Mouse (Mus musculus) hindbrain, embryonic 12.5 days (tissue): ENCODE measurements around the gene Them5. TPM values are rescaled to one million over a fixed set of nuclear protein-coding genes. Genes with fewer than 3 reads are reported as not detected.

Source experiments
- ATAC-seq: fragments of 200-750 bp; cut with Nextera tagmentation; 2 replicates; pipeline ENCODE4 v1.8.0; 2017; ENCODE audit warnings: moderate TSS enrichment; ENCODE audit not compliant: low FRiP score
- H3K27ac ChIP-seq: fragments of 300-500 bp; sonication (generic); 2 replicates; pipeline ENCODE4 v1.5.1; 2016; ENCODE audit warnings: mild to moderate bottlenecking
- H3K27me3 ChIP-seq: fragments of 300-500 bp; sonication (generic); 2 replicates; pipeline ENCODE4 v1.6.1; 2016; ENCODE audit warnings: mild to moderate bottlenecking
- H3K36me3 ChIP-seq: fragments of 300-500 bp; sonication (generic); 2 replicates; pipeline ENCODE4 v1.6.1; 2016; ENCODE audit warnings: mild to moderate bottlenecking
- H3K4me1 ChIP-seq: fragments of 300-500 bp; sonication (generic); 2 replicates; pipeline ENCODE4 v1.6.1; 2016
- H3K4me2 ChIP-seq: fragments of 300-500 bp; sonication (generic); replicated peaks from 2 replicates; pipeline ENCODE4 v1.6.1; 2016; ENCODE audit warnings: mild to moderate bottlenecking
- H3K4me3 ChIP-seq: fragments of 300-500 bp; sonication (generic); 2 replicates; pipeline ENCODE4 v1.5.1; 2016; ENCODE audit warnings: mild to moderate bottlenecking
- H3K9ac ChIP-seq: fragments of 300-500 bp; sonication (generic); 2 replicates; pipeline ENCODE4 v1.6.1; 2016; ENCODE audit warnings: mild to moderate bottlenecking, moderate library complexity
- H3K9me3 ChIP-seq: fragments of 300-500 bp; sonication (generic); replicated peaks from 2 replicates; pipeline ENCODE4 v1.6.1; 2016; ENCODE audit warnings: mild to moderate bottlenecking
- WGBS: fragments of 180-500 bp; shearing (Covaris S2); methylation state at CpG from one replicate; pipeline ENCODE4 v1.1.7; 2016; 5-methylcytosine and 5-hydroxymethylcytosine counted together
- polyA plus RNA-seq: library from polyadenylated mRNA; unstranded; fragments of >200 nt; fragmentation: Nextera tagmentation; extraction: Ambion mirVana; gene quantifications from 2 replicates; pipeline ENCODE4 v1.2.1, GENCODE M21; 2016

Gene Them5
- polyA plus RNA-seq, result not detected in 2 replicates

DNA sequence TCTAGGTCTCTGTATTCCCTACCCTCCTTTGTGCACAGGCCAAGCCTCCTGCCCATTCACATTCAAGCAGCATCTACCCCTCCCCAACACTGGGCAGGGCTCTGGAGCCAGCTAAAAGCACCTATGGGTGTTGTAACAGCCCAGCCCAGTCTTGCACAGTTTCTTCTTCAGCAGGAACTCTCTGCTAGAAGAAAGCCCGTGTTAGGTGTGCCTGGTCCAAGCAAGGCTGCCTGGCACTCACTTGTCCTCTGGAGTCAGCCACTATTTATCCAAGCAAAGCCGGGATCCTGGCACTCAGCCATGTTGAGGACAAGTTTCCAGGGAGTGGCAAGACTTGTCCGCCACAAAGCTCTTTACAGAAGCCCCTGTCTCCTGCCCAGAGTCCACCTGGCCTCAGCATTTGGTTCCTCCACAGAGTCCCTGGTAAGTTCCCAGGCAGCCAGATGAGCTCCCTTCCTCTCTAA lies at the start of gene Them5:
Gene Them5, plus strand, starts transcription at position 141 of the 464 bp plus-strand sequence.
- no peak within 1 kb of the TSS for H3K27ac ChIP-seq
- H3K9me3 ChIP-seq, result no peaks in the 10 kb centered on the region
- H3K36me3 ChIP-seq, result no peaks in the 10 kb centered on the region
- H3K4me3 ChIP-seq, result no peak within 1 kb of the TSS
- H3K4me2 ChIP-seq, result no peak within 1 kb of the TSS
- no peaks in the 10 kb centered on the region for H3K4me1 ChIP-seq
- H3K9ac ChIP-seq, result no peak within 1 kb of the TSS
- H3K27me3 ChIP-seq, result no peaks in the 10 kb centered on the region
- ATAC-seq, result no peak
- 61% methylated on average over 3 of the region's 3 CpGs for WGBS

DNA sequence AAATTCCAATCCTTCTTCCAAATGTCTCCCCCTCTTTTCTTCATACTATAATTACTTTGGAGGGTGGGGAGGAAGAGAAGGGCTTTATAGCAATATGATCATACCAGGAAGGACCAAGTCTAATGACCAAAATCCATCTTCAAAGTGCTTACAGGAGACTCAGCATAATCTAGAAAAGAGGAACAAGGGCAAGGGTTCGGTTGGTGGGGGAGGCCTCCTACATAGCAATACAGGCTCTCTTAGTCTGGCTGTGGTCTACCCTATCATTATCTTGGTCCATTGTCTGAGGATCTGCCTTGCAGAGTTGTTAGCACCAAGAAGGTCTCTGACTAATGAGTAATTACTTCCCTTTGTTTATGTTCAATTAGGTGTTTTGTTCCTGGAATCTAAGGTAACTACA lies 36.4 kb upstream of the Them5 start:
- no peak overlapping the region for H3K9ac ChIP-seq
- peaks cover 3% of the 10 kb centered on the region; the same call in 1 of the 2 replicates for H3K4me1 ChIP-seq
- no peaks in the 10 kb centered on the region for H3K36me3 ChIP-seq
- no peak overlapping the region for H3K4me2 ChIP-seq
- no peak for ATAC-seq
- no peaks in the 10 kb centered on the region for H3K9me3 ChIP-seq
- 77% methylated on average over 1 of the region's 1 CpGs for WGBS
- no peak overlapping the region for H3K27ac ChIP-seq
- no peaks in the 10 kb centered on the region for H3K27me3 ChIP-seq
- H3K4me3 ChIP-seq, result no peak overlapping the region

GRCm38 (mm10) chr3:94306975-94307374 lies 34.9 kb upstream of the Them5 start:
- H3K4me2 ChIP-seq, result no peak overlapping the region
- H3K9ac ChIP-seq, result no peak overlapping the region
- no peak overlapping the region for H3K4me3 ChIP-seq
- no peak overlapping the region for H3K27ac ChIP-seq
- ATAC-seq, result no peak
- no peaks in the 10 kb centered on the region for H3K27me3 ChIP-seq
- peaks cover 8% of the 10 kb centered on the region; the same call in 1 of the 2 replicates for H3K4me1 ChIP-seq
- H3K9me3 ChIP-seq, result no peaks in the 10 kb centered on the region
- H3K36me3 ChIP-seq, result no peaks in the 10 kb centered on the region

- H3K4me1 ChIP-seq, result peaks cover 8% of the 10 kb centered on the region; the same call in 1 of the 2 replicates
- WGBS, result 3% methylated on average over 47 of the region's 47 CpGs
- ATAC-seq, result peak; percentile 98
- peak within 1 kb of the TSS; percentile 64 for H3K4me3 ChIP-seq
- H3K4me2 ChIP-seq, result peak within 1 kb of the TSS; percentile 68
- H3K9me3 ChIP-seq, result no peaks in the 10 kb centered on the region
- H3K27me3 ChIP-seq, result no peaks in the 10 kb centered on the region
- H3K9ac ChIP-seq, result peak within 1 kb of the TSS; percentile 75
- no peaks in the 10 kb centered on the region for H3K36me3 ChIP-seq
- H3K27ac ChIP-seq, result peak within 1 kb of the TSS; percentile 79
Observed at GRCm38 (mm10) chr3:94309633-94310363, 32.1 kb upstream of the Them5 start, which contains the start of gene Them4. TSS of gene Them4 (plus strand) at chr3:94310089.

GRCm38 (mm10) chr3:94310491-94310890 lies 31.4 kb upstream of the Them5 start:
- 0 out of 2 replicates have a peak, but pooled peaks have one; percentile 7 for ATAC-seq
- 54% methylated on average over 7 of the region's 7 CpGs for WGBS
- H3K4me2 ChIP-seq, result peak overlapping the region; percentile 68
- no peaks in the 10 kb centered on the region for H3K9me3 ChIP-seq
- no peaks in the 10 kb centered on the region for H3K36me3 ChIP-seq
- H3K9ac ChIP-seq, result peak overlapping the region; percentile 75
- H3K27ac ChIP-seq, result peak overlapping the region; percentile 79
- H3K27me3 ChIP-seq, result 0 out of 2 replicates have a peak, but pooled peaks cover 3% of the 10 kb centered on the region
- H3K4me3 ChIP-seq, result peak overlapping the region; percentile 64
- peaks cover 8% of the 10 kb centered on the region; the same call in 1 of the 2 replicates for H3K4me1 ChIP-seq

GRCm38 (mm10) chr3:94310911-94311310 lies 31.0 kb upstream of the Them5 start:
- no peak overlapping the region for H3K27ac ChIP-seq
- H3K4me3 ChIP-seq, result peak overlapping the region; percentile 64
- H3K4me1 ChIP-seq, result peaks cover 8% of the 10 kb centered on the region; the same call in 1 of the 2 replicates
- H3K9ac ChIP-seq, result peak overlapping the region; percentile 75; the same call in 1 of the 2 replicates
- H3K9me3 ChIP-seq, result no peaks in the 10 kb centered on the region
- H3K4me2 ChIP-seq, result peak overlapping the region; percentile 68
- 75% methylated on average over 6 of the region's 6 CpGs for WGBS
- no peaks in the 10 kb centered on the region for H3K36me3 ChIP-seq
- 0 out of 2 replicates have a peak, but pooled peaks cover 3% of the 10 kb centered on the region for H3K27me3 ChIP-seq
- no peak for ATAC-seq

DNA sequence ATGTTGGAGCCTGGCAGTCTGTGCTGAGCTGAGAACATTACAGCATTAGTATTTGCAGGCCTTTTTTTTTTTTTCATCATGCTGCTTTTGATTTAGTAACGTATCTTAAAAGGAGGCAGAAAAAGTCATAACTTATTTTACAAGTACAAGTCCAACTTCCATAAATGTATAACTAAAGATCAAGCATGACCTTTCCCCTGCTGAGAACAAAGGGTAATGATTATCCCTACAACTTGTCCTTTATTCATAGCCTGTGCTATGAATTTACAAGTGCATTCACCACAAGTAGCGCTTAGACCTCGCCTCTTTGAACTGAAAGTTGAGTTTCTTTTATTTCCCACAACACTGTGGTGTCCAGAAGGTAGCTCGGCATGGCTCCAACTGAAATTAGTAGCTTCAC lies 30.5 kb upstream of the Them5 start:
- Histone ChIP-seq H3K27me3 (0 out of 2 replicates have a peak, but pooled peaks cover 3% of the 10 kb centered on the region), H3K9me3 (no peaks in the 10 kb centered on the region), H3K27ac (no peak overlapping the region), H3K4me1 (peaks cover 8% of the 10 kb centered on the region; the same call in 1 of the 2 replicates), H3K9ac (no peak overlapping the region), H3K36me3 (no peaks in the 10 kb centered on the region), H3K4me3 (no peak overlapping the region), H3K4me2 (no peak overlapping the region)
- ATAC-seq, result no peak
- WGBS, result 84% methylated on average over 4 of the region's 4 CpGs

DNA sequence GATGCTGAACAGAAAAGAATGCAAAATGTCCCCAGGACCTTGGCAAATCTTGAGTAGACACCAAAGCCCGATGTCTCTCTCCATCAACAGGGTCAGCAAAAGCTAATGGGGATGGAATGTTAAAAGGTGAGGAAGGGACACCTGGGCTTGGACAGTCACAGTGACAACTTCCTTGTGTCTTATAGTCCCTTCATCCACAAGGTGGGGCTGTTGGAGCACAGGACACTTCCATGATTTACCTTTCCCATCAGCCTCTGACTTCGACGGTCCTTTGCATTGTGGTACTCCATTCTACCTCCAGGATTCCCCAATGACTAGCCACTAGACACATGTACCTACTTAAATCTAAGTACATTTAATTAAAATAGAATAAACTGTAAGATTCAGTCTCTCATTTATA lies 13.2 kb upstream of the Them5 start:
- ATAC-seq, result no peak
- no peak overlapping the region for H3K4me2 ChIP-seq
- H3K4me1 ChIP-seq, result no peaks in the 10 kb centered on the region
- no peak overlapping the region for H3K9ac ChIP-seq
- H3K4me3 ChIP-seq, result no peak overlapping the region
- 0 out of 2 replicates have a peak, but pooled peaks cover 6% of the 10 kb centered on the region for H3K36me3 ChIP-seq
- H3K9me3 ChIP-seq, result no peaks in the 10 kb centered on the region
- no peaks in the 10 kb centered on the region for H3K27me3 ChIP-seq
- WGBS, result 63% methylated on average over 3 of the region's 3 CpGs
- no peak overlapping the region for H3K27ac ChIP-seq

DNA sequence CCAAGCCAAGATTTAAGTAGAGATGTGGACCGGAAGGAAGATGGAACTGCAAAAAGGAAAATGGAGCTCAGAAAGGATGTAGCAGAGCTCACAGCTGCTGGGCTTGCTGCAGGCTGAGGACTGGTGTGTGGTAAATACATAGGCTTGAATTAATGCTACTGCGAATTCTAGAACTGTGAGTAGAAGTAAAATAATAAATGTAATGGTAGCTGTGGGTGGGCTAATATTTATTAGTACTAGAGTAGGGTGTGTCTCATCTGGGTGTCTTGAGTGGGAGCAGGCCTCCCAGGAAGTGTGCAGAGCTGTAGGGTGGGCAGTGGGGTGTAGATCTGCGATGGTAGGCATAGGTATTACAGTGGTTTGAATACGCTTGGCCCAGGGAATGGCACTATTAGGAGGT lies 7.5 kb upstream of the Them5 start:
- 90% methylated on average over 4 of the region's 4 CpGs for WGBS
- ATAC-seq, result no peak

GRCm38 (mm10) chr3:94338522-94338921 lies 3.4 kb upstream of the Them5 start:
- no peak overlapping the region for H3K4me3 ChIP-seq
- no peaks in the 10 kb centered on the region for H3K27me3 ChIP-seq
- no peak overlapping the region for H3K9ac ChIP-seq
- H3K9me3 ChIP-seq, result no peaks in the 10 kb centered on the region
- H3K4me2 ChIP-seq, result no peak overlapping the region
- ATAC-seq, result no peak
- 85% methylated on average over 3 of the region's 3 CpGs for WGBS
- H3K4me1 ChIP-seq, result no peaks in the 10 kb centered on the region
- H3K36me3 ChIP-seq, result no peaks in the 10 kb centered on the region
- H3K27ac ChIP-seq, result no peak overlapping the region

More for the DNA sequence above, 7.5 kb upstream of the Them5 start:
- H3K36me3 ChIP-seq, result 0 out of 2 replicates have a peak, but pooled peaks cover 6% of the 10 kb centered on the region
- no peaks in the 10 kb centered on the region for H3K4me1 ChIP-seq
- H3K4me3 ChIP-seq, result no peak overlapping the region
- no peak overlapping the region for H3K27ac ChIP-seq
- no peak overlapping the region for H3K4me2 ChIP-seq
- H3K9me3 ChIP-seq, result no peaks in the 10 kb centered on the region
- no peaks in the 10 kb centered on the region for H3K27me3 ChIP-seq
- H3K9ac ChIP-seq, result no peak overlapping the region

GRCm38 (mm10) chr3:94342552-94342951 lies 653 bp downstream of the Them5 start:
- no peaks in the 10 kb centered on the region for H3K4me1 ChIP-seq
- 68% methylated on average over 1 of the region's 1 CpGs for WGBS
- H3K4me3 ChIP-seq, result no peak overlapping the region
- no peaks in the 10 kb centered on the region for H3K36me3 ChIP-seq
- no peak overlapping the region for H3K4me2 ChIP-seq
- no peaks in the 10 kb centered on the region for H3K27me3 ChIP-seq
- H3K27ac ChIP-seq, result no peak overlapping the region
- no peak overlapping the region for H3K9ac ChIP-seq
- no peak for ATAC-seq
- H3K9me3 ChIP-seq, result no peaks in the 10 kb centered on the region

DNA sequence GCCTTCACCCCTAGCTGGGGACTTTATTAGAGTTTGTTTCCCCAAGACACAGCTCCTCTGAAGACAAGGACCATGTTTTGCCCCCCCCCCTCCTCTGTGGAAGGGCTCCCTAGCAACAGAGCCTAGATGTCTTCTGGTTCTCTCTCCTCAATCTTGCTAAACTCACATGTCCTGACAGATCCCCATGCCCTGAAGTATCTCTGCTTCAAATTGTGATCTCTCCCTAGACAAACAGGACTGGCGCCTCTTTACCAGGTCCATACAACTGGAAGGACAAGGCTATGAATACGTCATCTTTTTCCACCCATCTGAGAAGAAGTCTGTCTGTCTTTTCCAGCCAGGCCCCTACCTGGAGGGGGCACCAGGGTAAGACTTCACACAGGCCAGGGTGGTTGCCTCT lies 2.3 kb downstream of the Them5 start:
- 89% methylated on average over 2 of the region's 2 CpGs for WGBS
- no peaks in the 10 kb centered on the region for H3K4me1 ChIP-seq
- H3K4me3 ChIP-seq, result no peak overlapping the region
- H3K27me3 ChIP-seq, result no peaks in the 10 kb centered on the region
- no peak for ATAC-seq
- no peak overlapping the region for H3K27ac ChIP-seq
- H3K36me3 ChIP-seq, result no peaks in the 10 kb centered on the region
- no peaks in the 10 kb centered on the region for H3K9me3 ChIP-seq
- H3K4me2 ChIP-seq, result no peak overlapping the region
- H3K9ac ChIP-seq, result no peak overlapping the region
